Mouse (Mus musculus): Measurements from ENCODE around the gene Slc26a10.
"Not testable (repeated sequence)": the region's sequence is repeated elsewhere in the genome, so short reads cannot be mapped to it uniquely, and the experiment has no call there.

The Slc26a10 gene

DNA sequence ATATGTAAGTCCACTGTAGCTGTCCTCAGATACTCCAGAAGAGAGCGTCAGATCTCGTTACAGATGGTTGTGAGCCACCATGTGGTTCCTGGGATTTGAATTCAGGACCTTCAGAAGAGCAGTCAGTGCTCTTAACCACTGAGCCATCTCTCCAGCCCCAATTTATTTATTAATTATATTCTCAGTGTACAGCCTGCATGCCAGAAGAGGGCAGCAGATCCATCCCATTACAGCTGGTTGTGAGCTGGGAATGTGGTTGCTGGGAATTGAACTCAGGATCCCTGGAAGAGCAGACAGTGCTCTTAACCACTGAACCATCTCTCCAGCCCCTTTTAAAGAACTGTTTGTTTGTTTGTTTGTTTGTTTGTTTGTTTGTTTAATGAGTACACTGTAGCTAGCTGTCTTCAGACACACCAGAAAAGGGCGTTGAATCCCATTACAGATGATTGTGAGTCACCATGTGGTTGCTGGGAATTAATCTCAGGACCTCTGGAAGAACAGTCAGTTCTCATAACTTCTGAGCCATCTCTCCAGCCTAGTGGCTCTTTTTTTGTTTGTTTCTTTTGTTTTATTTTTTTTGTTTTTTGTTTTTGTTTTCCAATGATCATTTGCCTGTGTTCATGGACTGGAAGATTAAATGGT, 45.9 kb downstream of the Slc26a10 start:
- not testable (repeated sequence) for DNase-seq (ENCODE audit: extremely low spot score)

DNA sequence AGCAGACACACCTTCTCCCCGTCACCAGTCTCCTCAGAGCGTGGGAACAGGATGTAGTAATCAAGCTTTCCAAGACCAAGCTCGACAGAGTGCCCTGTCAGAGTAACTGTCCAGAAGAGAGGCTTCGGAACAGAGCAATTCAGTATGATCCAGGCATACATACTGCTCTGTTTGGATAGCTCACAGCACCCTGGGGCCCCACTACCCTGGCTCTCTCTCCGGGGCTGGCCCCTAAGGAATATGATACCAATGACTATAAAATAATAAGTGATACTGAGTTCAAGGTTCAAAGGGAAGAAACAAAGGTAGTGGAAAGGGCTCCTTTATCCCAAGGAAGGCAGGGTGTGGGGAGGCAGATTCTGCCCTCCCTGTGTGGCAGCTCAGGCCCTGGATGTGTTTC, 48.0 kb downstream of the Slc26a10 start:
- DNase-seq (ENCODE audit: extremely low spot score), result no peak

DNA sequence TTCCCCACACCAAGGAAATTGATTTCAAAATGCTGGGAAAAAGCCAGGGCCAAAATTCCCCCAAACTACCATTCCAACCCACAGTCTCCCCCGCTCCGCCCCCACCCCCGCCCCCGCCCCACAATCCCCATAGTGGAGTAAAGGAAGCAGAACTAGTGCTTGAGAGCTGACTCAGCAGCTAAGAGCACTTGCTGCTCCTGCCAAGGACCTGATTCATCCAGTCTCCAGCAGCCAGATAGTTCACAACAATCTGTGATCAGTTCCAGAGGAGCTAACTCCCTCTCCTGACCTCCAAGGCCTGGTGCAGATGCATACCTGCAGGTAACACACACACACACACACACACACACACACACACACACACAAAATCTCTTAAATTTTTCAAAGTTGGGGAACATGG, 51.0 kb downstream of the Slc26a10 start:
- DNase-seq (ENCODE audit: extremely low spot score), result no peak

GRCm38 (mm10) chr10:127127711-127128279, 52.6 kb downstream of the Slc26a10 start:
- no peak for DNase-seq (ENCODE audit: extremely low spot score)

DNA sequence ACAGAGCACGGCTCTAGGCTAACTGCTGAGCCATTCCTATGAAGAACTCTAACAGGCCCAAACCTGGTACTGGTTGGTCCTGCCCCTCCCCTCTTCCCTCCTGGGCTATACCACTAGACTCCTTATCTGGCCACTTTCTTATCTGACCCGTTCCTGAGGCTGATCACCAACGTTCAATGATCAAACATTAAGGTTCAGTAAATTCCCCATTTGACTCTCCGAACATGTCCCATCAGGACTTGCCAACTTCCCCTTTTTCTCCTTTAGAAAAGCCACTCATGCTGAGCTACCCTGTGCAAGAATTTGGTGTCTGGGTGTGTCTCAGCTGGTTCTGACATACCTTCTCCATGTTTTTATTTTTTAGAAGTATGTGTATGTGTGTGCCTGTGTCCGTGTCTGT, 53.9 kb downstream of the Slc26a10 start:
- DNase-seq (ENCODE audit: extremely low spot score), result no peak

DNA sequence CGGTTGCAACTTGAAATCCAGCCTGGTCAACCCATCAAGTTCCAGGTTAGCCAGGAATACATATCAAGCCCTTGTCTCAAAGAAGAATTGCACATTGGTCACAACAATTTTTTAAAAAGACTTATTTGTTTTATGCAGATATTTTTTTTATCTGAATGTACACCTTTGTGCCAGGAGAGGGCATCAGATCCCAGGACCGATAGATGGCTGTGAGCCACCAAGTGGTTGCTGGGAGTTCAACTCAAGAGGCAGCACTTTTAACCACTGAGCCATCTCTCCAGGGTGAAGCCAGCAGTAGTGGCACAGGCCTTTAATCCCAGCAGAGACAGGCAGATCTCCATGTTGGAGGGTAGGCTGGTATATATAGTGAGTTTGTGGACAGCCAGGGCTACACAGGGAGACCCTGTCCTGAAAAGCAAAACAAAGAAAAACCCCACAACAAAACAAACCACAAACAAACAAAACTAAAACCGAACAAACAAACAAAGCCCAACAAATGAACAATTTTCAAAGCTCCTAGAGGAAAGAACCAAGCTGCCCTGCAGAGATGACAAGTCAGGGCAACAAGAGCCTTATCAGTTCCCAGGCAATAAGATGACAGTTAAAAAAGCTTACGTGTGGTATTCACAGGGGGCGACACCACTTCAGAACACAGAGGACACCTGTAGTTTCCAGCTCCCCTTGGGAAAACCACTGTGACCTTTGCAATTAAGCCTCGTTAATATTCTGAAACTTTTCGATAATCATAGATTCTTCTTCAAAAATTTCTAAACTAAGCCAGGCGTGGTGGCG, 55.0 kb downstream of the Slc26a10 start:
- DNase-seq (ENCODE audit: extremely low spot score), result no peak

GRCm38 (mm10) chr10:127123436-127123805, 57.0 kb downstream of the Slc26a10 start:
- peak; percentile 67 for DNase-seq (ENCODE audit: extremely low spot score)

DNA sequence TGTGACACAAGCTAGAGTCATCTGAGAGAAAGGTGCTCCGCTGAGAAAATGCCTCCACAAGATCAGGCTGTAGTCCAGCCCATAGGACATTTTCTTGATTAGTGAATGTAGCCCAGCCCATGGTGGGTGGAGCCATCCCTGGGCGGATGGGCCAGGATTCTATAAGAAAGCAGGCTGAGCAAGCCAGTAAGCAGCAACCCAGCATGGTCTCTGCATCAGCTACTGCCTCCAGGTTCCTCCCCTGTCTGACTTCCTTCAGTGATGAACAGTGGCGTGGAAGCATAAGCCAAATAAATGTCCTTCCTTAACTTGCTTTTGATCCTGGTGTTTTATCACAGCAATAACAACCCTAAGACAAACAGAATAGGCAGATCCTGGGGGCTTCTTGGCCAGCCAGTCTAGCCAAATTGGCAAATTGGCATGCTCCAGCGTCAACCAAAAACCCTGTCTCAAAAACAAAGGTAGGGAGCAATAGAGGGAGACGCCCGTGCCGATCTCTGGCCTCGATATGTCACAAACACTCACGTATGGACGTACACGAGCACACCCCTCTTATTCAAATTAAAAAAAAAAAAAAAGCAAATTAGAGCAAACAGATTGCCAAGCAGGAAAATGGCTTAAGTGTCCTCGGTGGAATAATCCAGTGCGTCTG, 57.5 kb downstream of the Slc26a10 start:
- peak; percentile 53 for DNase-seq (ENCODE audit: extremely low spot score)

- no peak for DNase-seq (ENCODE audit: extremely low spot score)
These were observed 58.4 kb downstream of the Slc26a10 start for GRCm38 (mm10) chr10:127122018-127122417.
